Mouse (Mus musculus): ENCODE results near the gene Yy1.
A peak's percentile ranks its signal among the peaks of the same experiment; 100 is the strongest.
"Not testable (repeated sequence)": the region's sequence is repeated elsewhere in the genome, so short reads cannot be mapped to it uniquely, and the experiment has no call there.

Gene Yy1

DNA sequence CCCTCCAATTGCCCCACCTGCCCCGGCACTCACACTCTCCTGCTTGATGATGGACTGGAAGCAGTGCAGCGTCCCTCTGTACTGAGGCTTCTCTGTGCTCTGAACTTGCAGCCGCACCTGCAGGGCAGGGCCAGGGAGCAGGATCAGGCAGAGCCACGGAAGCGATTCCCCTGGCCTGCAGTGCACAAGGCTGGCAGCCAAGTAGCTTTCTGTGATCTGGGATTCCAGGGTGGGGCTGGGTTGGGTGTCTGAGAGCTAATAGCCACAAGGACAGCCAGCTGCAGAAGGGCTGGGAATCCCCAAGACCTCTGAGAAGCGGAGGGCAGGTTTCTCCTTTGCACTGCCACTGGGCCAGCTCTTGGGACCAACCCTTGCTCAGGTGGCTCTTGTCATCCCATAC lies 34.9 kb downstream of the Yy1 start:
- no peak for DNase-seq (ENCODE audit: low read depth)

- DNase-seq (ENCODE audit: low read depth): no peak
Observed at GRCm38 (mm10) chr12:108829636-108830035, 36.9 kb downstream of the Yy1 start.

- DNase-seq (ENCODE audit: low read depth): no peak
Observed at GRCm38 (mm10) chr12:108830358-108830757, 37.6 kb downstream of the Yy1 start.

- peak; percentile 92 for DNase-seq (ENCODE audit: low read depth)
Observed at GRCm38 (mm10) chr12:108831966-108832643, 39.3 kb downstream of the Yy1 start.

- no peak for DNase-seq (ENCODE audit: low read depth)
Observed at GRCm38 (mm10) chr12:108832851-108833250, 40.1 kb downstream of the Yy1 start.

DNA sequence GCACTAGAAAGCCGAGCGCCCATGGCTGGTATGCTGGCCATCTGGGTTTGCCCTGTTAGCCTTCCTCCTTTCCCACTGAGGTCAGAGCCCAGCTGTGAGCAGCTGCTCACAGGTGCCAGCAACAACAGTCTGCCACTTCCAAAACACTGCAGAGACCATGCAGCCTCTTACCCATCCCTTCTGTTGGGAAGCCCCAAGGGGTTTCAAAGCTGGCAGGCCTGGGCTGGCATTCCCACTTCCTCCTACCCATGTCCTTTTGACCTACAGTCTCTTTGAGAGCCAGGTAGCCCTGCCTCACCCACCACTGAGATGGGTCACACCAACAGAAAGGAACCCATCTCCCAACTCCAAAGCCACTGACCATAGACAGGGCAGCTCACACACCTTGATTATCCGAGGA lies 40.6 kb downstream of the Yy1 start:
- DNase-seq (ENCODE audit: low read depth): no peak

DNA sequence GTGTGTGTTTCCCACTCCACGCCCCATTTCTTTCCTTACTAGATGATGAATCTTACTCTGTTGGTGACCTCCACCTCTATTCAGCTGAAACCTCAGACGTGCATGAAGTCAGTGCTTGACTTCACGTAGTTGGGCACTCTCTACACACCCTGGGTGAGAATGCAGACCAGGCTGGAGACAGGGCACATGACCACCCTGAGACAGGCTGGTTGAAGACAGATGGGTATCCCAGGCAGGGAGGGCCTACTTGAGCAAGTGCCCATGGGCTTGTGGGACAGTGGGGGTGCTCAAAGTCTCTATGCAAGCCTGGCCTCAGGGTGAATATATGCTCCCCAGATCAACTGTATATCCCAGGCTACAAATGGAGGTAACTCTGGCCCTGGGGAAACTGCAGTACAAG lies 41.6 kb downstream of the Yy1 start:
- DNase-seq (ENCODE audit: low read depth): no peak

GRCm38 (mm10) chr12:108834786-108835185 lies 42.0 kb downstream of the Yy1 start:
- no peak for DNase-seq (ENCODE audit: low read depth)

- DNase-seq (ENCODE audit: low read depth): no peak
Observed at GRCm38 (mm10) chr12:108835208-108835839, 42.6 kb downstream of the Yy1 start.

DNA sequence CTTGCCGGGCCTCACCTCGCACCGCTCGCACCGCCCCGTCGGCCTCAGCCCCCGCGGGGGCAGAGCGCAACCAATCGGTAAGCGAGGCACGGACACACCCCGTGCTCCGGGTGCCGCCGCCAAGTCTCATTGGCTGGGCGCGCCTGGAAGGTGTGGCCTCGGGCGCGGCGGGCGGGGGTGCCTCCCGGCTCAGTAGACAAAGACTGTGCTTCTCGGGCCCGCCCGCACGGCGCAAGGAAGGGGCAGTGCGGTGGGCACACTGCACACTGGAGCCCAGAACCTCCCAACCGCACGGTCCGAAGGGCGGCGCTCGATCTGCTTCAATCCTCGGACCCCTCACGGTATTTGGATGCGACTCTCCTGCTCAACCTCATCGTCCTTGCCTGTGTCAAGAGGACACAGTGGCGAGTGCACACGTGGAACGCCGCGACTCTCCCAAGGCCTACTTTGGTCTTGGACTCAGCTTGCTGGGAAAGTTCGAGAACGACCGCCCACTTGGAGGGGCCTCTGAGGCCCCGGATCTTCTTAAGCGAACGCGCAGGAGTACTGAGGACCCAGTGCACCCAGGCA lies 43.2 kb downstream of the Yy1 start, which contains the start of the genes Slc25a29 and Slc25a47:
Slc25a29 (minus strand) TSS at position 44 of the 570 bp plus-strand sequence.
Slc25a47 (plus strand) TSS at position 207 of the 570 bp plus-strand sequence.
- no peak for DNase-seq (ENCODE audit: low read depth)

- no peak for DNase-seq (ENCODE audit: low read depth)
Observed at GRCm38 (mm10) chr12:108836722-108837121, 43.9 kb downstream of the Yy1 start.

- DNase-seq (ENCODE audit: low read depth): no peak
Observed at GRCm38 (mm10) chr12:108841181-108841580, 48.4 kb downstream of the Yy1 start.

GRCm38 (mm10) chr12:108842663-108843062 lies 49.9 kb downstream of the Yy1 start:
- DNase-seq (ENCODE audit: low read depth): peak; percentile 65

DNA sequence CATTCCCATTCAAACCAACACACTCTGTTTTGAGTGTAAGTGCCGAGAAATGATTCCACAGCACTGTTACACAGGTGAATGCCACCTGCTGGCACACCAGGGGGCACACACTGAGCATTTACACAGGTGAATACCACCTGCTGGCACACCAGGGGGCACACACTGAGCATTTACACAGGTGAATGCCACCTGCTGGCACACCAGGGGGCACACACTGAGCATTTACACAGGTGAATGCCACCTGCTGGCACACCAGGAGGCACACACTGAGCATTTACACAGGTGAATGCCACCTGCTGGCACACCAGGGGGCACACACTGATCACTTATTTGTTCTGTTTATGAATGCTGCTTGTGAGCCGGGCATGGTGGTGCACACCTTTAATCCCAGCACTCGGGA lies 55.3 kb downstream of the Yy1 start:
- DNase-seq (ENCODE audit: low read depth): not testable (repeated sequence)

GRCm38 (mm10) chr12:108849488-108850022 lies 56.8 kb downstream of the Yy1 start:
- no peak for DNase-seq (ENCODE audit: low read depth)

DNA sequence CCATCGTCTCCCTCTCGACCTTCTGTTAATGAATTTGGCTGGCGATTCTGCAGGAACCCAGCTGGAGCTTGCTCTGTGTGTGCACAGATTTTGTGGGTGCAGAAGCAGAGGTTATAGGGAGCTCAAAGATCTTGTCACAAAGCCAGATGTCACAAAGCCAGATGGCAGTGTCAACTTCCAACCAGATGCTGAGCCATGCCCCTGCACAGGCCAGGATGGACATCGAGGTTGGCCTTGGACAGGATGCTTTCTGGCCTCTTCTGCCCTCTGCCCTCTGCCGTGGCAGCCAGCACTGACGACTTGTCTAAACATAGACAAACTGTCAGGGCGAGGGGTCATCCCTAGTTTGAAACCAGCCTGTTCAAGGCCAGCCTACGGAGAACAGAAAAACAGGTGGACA lies 57.4 kb downstream of the Yy1 start:
- no peak for DNase-seq (ENCODE audit: low read depth)

- DNase-seq (ENCODE audit: low read depth): no peak
Observed at GRCm38 (mm10) chr12:108850886-108851285, 58.1 kb downstream of the Yy1 start.

DNA sequence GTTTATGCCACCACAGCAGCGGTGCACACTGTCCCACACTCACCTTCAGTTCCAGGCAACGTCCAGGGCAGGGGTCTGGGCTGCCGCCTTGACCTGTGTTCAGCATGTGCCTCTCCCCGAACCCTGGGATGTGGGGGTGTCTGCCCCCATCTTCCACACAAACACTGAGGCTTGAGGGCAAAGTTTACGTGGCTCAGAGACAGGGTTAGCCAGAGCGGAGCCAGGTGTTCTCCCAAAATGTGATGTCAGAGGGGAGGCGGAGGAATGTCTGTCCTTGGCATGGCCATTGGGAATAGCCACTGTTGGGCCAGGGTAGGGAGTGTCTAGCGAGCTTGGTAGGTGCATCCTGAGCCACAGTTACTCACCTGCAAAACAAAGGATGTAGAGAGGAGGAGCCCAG lies 60.0 kb downstream of the Yy1 start:
- no peak for DNase-seq (ENCODE audit: low read depth)

- no peak for DNase-seq (ENCODE audit: low read depth)
Observed at GRCm38 (mm10) chr12:108855081-108855480, 62.3 kb downstream of the Yy1 start.

- DNase-seq (ENCODE audit: low read depth): peak; percentile 11
Observed at GRCm38 (mm10) chr12:108856186-108856585, 63.4 kb downstream of the Yy1 start.

GRCm38 (mm10) chr12:108857109-108857508 lies 64.3 kb downstream of the Yy1 start:
- DNase-seq (ENCODE audit: low read depth): no peak

- no peak for DNase-seq (ENCODE audit: low read depth)
Observed at GRCm38 (mm10) chr12:108857589-108858184, 64.9 kb downstream of the Yy1 start.

GRCm38 (mm10) chr12:108858486-108858885 lies 65.7 kb downstream of the Yy1 start:
- no peak for DNase-seq (ENCODE audit: low read depth)
